Mouse (Mus musculus) CH12.LX (cell line): ENCODE results near the gene Zmym1. TPM values are rescaled to one million over a fixed set of nuclear protein-coding genes. Genes with fewer than 3 reads are reported as not detected.
A peak's percentile ranks its signal among the peaks of the same experiment; 100 is the strongest.

Experiments used
- DNase-seq: peaks from one replicate; pipeline ENCODE4 v3.0.0-alpha.2; 2013; ENCODE audit errors: extremely low read depth
- H3K27ac ChIP-seq: 2 replicates; pipeline ENCODE4 v1.5.1; 2012; ENCODE audit warnings: low read depth, mild to moderate bottlenecking, control low read depth, moderate library complexity; ENCODE audit not compliant: insufficient read depth
- H3K27me3 ChIP-seq: replicated peaks from 2 replicates; pipeline ENCODE3; 2012; ENCODE audit warnings: inconsistent platforms
- H3K36me3 ChIP-seq, 2 experiments: replicated peaks in 1 of 2; 2 replicates each; pipeline versions ENCODE3 to v1.6.1; 2012; ENCODE audit warnings: inconsistent platforms in 1 of 2, low read length in 1 of 2, mild to moderate bottlenecking in 1 of 2, mixed read lengths in 1 of 2, moderate library complexity in 1 of 2; ENCODE audit not compliant: control insufficient read depth in 1 of 2, insufficient read depth in 1 of 2
- H3K4me1 ChIP-seq, 2 experiments: 2 replicates each; pipeline ENCODE4 v1.6.1; 2012; ENCODE audit warnings: inconsistent platforms in 1 of 2, moderate library complexity in 1 of 2; ENCODE audit not compliant: insufficient read depth in 2 of 2, control insufficient read depth in 1 of 2
- H3K4me2 ChIP-seq: 2 replicates; pipeline ENCODE4 v1.6.1; 2012; ENCODE audit warnings: low read depth, mild to moderate bottlenecking, control low read depth; ENCODE audit not compliant: poor library complexity, insufficient read depth, severe bottlenecking
- H3K4me3 ChIP-seq, 3 experiments: fragments of 150-350 bp in 1 of 3; sonication (generic) in 1 of 3; replicated peaks in 1 of 3; 2 replicates each; pipeline versions ENCODE3 to v1.5.1; 2011 to 2012; ENCODE audit warnings: low read depth in 2 of 3, low read length in 2 of 3, mild to moderate bottlenecking in 2 of 3, moderate library complexity in 2 of 3, control low read depth in 1 of 3, improper control_type of control experiment in 1 of 3, inconsistent platforms in 1 of 3, mixed read lengths in 1 of 3; ENCODE audit not compliant: poor library complexity in 1 of 3
- H3K79me2 ChIP-seq: replicated peaks from 2 replicates; pipeline ENCODE4 v1.6.1; 2012; ENCODE audit warnings: mild to moderate bottlenecking, moderate library complexity; ENCODE audit not compliant: control insufficient read depth, poor library complexity, insufficient read depth, severe bottlenecking; ENCODE audit errors: extremely low read depth
- H3K9ac ChIP-seq: 2 replicates; pipeline ENCODE4 v1.6.1; 2012; ENCODE audit warnings: low read depth, mild to moderate bottlenecking, control low read depth, moderate library complexity; ENCODE audit not compliant: insufficient read depth
- H3K9me3 ChIP-seq: replicated peaks from 2 replicates; pipeline ENCODE3; 2012; ENCODE audit warnings: low read length, inconsistent platforms, mixed read lengths
- BHLHE40 ChIP-seq: IDR thresholded peaks from 2 replicates; pipeline ENCODE4 v1.6.1; 2011; ENCODE audit warnings: mild to moderate bottlenecking, low read depth, low read length, improper control_type of control experiment
- CTCF ChIP-seq, 2 experiments: IDR thresholded peaks in 1 of 2; conservative IDR thresholded peaks in 1 of 2; 2 replicates each; pipeline ENCODE4 v1.5.1; 2011 to 2012; ENCODE audit warnings: low read depth in 2 of 2, low read length in 2 of 2, improper control_type of control experiment in 1 of 2, inconsistent platforms in 1 of 2, mild to moderate bottlenecking in 1 of 2, moderate library complexity in 1 of 2
- E2F4 ChIP-seq: IDR thresholded peaks from 2 replicates; pipeline ENCODE4 v1.6.1; 2011; ENCODE audit warnings: low read depth, low read length, improper control_type of control experiment; ENCODE audit not compliant: insufficient replicate concordance
- ELF1 ChIP-seq: IDR thresholded peaks from 2 replicates; pipeline ENCODE4 v1.6.1; 2014; ENCODE audit warnings: low read depth, mild to moderate bottlenecking, inconsistent platforms, low read length, improper control_type of control experiment
- ETS1 ChIP-seq: conservative IDR thresholded peaks from 2 replicates; pipeline ENCODE4 v1.6.1; 2012; ENCODE audit warnings: low read depth, mild to moderate bottlenecking, inconsistent platforms, low read length, improper control_type of control experiment, moderate library complexity
- HCFC1 ChIP-seq: IDR thresholded peaks from 2 replicates; pipeline ENCODE4 v1.6.1; 2012; ENCODE audit warnings: low read depth, mild to moderate bottlenecking, inconsistent platforms, low read length, improper control_type of control experiment
- IRF4 ChIP-seq: IDR thresholded peaks from 2 replicates; pipeline ENCODE4 v1.6.1; 2014; ENCODE audit warnings: low read depth, mild to moderate bottlenecking, inconsistent platforms, low read length, improper control_type of control experiment
- JUN ChIP-seq: IDR thresholded peaks from 2 replicates; pipeline ENCODE4 v1.6.1; 2011; ENCODE audit warnings: low read depth, mild to moderate bottlenecking, low read length, improper control_type of control experiment, moderate library complexity; ENCODE audit not compliant: insufficient read depth
- JUND ChIP-seq: conservative IDR thresholded peaks from 2 replicates; pipeline ENCODE4 v1.6.1; 2011; ENCODE audit warnings: low read depth, low read length, improper control_type of control experiment
- KAT2A ChIP-seq: IDR thresholded peaks from 2 replicates; pipeline ENCODE4 v1.6.1; 2012; ENCODE audit warnings: low read length, improper control_type of control experiment, inconsistent platforms; ENCODE audit not compliant: insufficient replicate concordance
- MAFK ChIP-seq: IDR thresholded peaks from 2 replicates; pipeline ENCODE4 v1.6.1; 2011; ENCODE audit warnings: low read length, improper control_type of control experiment; ENCODE audit not compliant: insufficient replicate concordance
- MAX ChIP-seq: IDR thresholded peaks from 2 replicates; pipeline ENCODE4 v1.6.1; 2011; ENCODE audit warnings: low read length, improper control_type of control experiment
- MAZ ChIP-seq: IDR thresholded peaks from 2 replicates; pipeline ENCODE4 v1.6.1; 2012; ENCODE audit warnings: low read depth, mild to moderate bottlenecking, inconsistent platforms, low read length, improper control_type of control experiment, moderate library complexity
- MEF2A ChIP-seq: IDR thresholded peaks from 2 replicates; pipeline ENCODE4 v1.6.1; 2014; ENCODE audit warnings: low read depth, mild to moderate bottlenecking, inconsistent platforms, low read length, improper control_type of control experiment, borderline replicate concordance
- MXI1 ChIP-seq: IDR thresholded peaks from 2 replicates; pipeline ENCODE4 v1.6.1; 2011; ENCODE audit warnings: mild to moderate bottlenecking, low read depth, low read length, improper control_type of control experiment
- MYC ChIP-seq: IDR thresholded peaks from 2 replicates; pipeline ENCODE4 v1.6.1; 2011; ENCODE audit warnings: low read depth, mild to moderate bottlenecking, improper control_type of control experiment, low read length
- NELFE ChIP-seq: IDR thresholded peaks from 2 replicates; pipeline ENCODE4 v1.6.1; 2011; ENCODE audit warnings: low read depth, low read length, improper control_type of control experiment
- NRF1 ChIP-seq: IDR thresholded peaks from 2 replicates; pipeline ENCODE4 v1.6.1; 2014; ENCODE audit warnings: low read depth, mild to moderate bottlenecking, inconsistent platforms, low read length, improper control_type of control experiment, moderate library complexity
- PAX5 ChIP-seq: IDR thresholded peaks from 2 replicates; pipeline ENCODE4 v1.6.1; 2012; ENCODE audit warnings: low read length, inconsistent platforms, mixed read lengths
- POLR2A ChIP-seq: IDR thresholded peaks from 2 replicates; pipeline ENCODE4 v1.6.1; 2011; ENCODE audit warnings: low read depth, mild to moderate bottlenecking, improper control_type of control experiment, low read length
- POLR2AphosphoS2 ChIP-seq: IDR thresholded peaks from 2 replicates; pipeline ENCODE4 v1.6.1; 2011; ENCODE audit warnings: low read depth, low read length, improper control_type of control experiment
- RAD21 ChIP-seq: IDR thresholded peaks from 2 replicates; pipeline ENCODE4 v1.6.1; 2011; ENCODE audit warnings: low read depth, mild to moderate bottlenecking, low read length, improper control_type of control experiment, moderate library complexity
- RCOR1 ChIP-seq: conservative IDR thresholded peaks from 2 replicates; pipeline ENCODE4 v1.6.1; 2012; ENCODE audit warnings: low read depth, mild to moderate bottlenecking, inconsistent platforms, low read length, improper control_type of control experiment
- SIN3A ChIP-seq: IDR thresholded peaks from 2 replicates; pipeline ENCODE4 v1.6.1; 2012; ENCODE audit warnings: low read length, improper control_type of control experiment, inconsistent platforms
- TBP ChIP-seq: conservative IDR thresholded peaks from 2 replicates; pipeline ENCODE4 v1.6.1; 2011; ENCODE audit warnings: low read depth, low read length, improper control_type of control experiment
- TCF12 ChIP-seq: IDR thresholded peaks from 2 replicates; pipeline ENCODE4 v1.6.1; 2014; ENCODE audit warnings: low read depth, mild to moderate bottlenecking, inconsistent platforms, low read length, improper control_type of control experiment
- UBTF ChIP-seq: IDR thresholded peaks from 2 replicates; pipeline ENCODE4 v1.6.1; 2012; ENCODE audit warnings: low read depth, mild to moderate bottlenecking, inconsistent platforms, low read length, improper control_type of control experiment, moderate library complexity
- USF1 ChIP-seq: IDR thresholded peaks from 2 replicates; pipeline ENCODE4 v1.6.1; 2014; ENCODE audit warnings: low read depth, mild to moderate bottlenecking, inconsistent platforms, low read length, improper control_type of control experiment
- USF2 ChIP-seq: conservative IDR thresholded peaks from 2 replicates; pipeline ENCODE4 v1.6.1; 2011; ENCODE audit warnings: low read depth, low read length, improper control_type of control experiment
- ZC3H11A ChIP-seq: IDR thresholded peaks from 2 replicates; pipeline ENCODE4 v1.6.1; 2012; ENCODE audit warnings: low read depth, mild to moderate bottlenecking, inconsistent platforms, low read length, improper control_type of control experiment
- ZNF384 ChIP-seq: IDR thresholded peaks from 2 replicates; pipeline ENCODE4 v1.6.1; 2012; ENCODE audit warnings: low read depth, low read length, improper control_type of control experiment, inconsistent platforms
- dilution Hi-C: fragments of 300-500 bp; cut with MboI; formaldehyde crosslinking; loops from 2 replicates; pipeline ENCODE4 v1.14.3; 2020; ENCODE audit warnings: low sequenced_read_pairs; ENCODE audit not compliant: extremely low pct_unique_long_range_greater_than_20kb, extremely low pct_ligation_motif_present
- in situ Hi-C: fragments of 300-500 bp; cut with MboI; formaldehyde crosslinking; loops from 3 replicates; pipeline ENCODE4 v1.14.3; 2019; ENCODE audit warnings: low sequenced_read_pairs, low pct_ligation_motif_present, low pct_unique_long_range_greater_than_20kb, mixed read lengths
- polyA plus RNA-seq: library from polyadenylated mRNA; unstranded; fragments of >175 nt; gene quantifications from 2 replicates; pipeline ENCODE4 v1.2.1, GENCODE M21; 2012; ENCODE audit warnings: low read depth; ENCODE audit not compliant: insufficient read length
- total RNA-seq, 2 experiments: library from RNA; depleted of rRNA; stranded (reverse); fragments of 300-350 nt in 1 of 2; fragments of >200 nt in 1 of 2; gene quantifications; 2 replicates each; pipeline ENCODE4 v1.2.3; 2012 to 2014

Gene Zmym1
- total and polyA plus RNA-seq, 3 experiments, result 9.5 to 25.0 (median 20.4) TPM

DNA sequence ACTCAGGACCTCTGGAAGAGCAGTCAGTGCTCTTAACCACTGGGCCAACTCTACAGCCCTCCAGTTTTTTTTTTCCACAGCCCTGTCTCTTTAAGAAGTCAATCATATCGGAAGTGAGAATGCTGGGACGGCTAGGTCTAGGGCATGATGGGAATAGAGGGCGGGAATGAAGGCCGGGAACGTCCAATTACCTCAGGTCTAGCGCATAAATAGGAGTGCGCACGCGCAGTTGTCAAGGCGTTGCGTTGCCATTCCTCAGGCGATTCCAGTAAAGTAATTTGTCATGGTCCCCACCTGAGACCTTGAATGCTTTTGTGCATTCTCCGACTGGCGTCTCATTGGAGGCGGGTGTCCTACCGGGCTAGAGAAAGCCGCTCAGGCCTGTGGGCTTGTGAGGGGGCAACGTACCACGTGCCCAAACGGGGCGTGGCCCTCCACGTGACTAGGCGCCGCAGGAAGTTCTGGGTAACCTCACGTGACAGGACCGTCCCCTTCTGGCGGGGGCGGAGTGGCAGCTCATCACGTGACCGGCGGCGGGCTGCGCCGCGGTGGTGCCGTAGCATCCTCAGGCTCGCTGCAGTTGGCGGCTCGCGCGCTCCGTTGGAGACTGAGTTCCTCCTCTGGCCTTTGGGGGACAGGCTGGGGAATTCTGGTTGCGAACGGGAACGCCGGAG lies 16.1 kb upstream of the Zmym1 start, which contains the start of gene Zmym6:
Zmym6 (plus strand) TSS at position 509 of the 674 bp plus-strand sequence.
- DNase-seq, result peak; percentile 98
- no peaks in the 10 kb centered on the region for H3K9me3 ChIP-seq
- TF ChIP-seq POLR2A (peak; percentile 85), RAD21 (no peak; the same call in 1 of the 2 replicates), NRF1 (peak; percentile 82), ZNF384 (peak; percentile 88), TCF12 (peak; percentile 87), JUN (no peak), CTCF (conservative IDR thresholded peaks at IDR 0.05 in 1 of 2, IDR thresholded peaks at IDR 0.05 in 1 of 2; ENCODE audit: low read depth in 2 of 2, low read length in 2 of 2) (no peak), ELF1 (peak; percentile 84), RCOR1 (no peak; the same call in 1 of the 2 replicates), E2F4 (peak; percentile 71; the same call in 1 of the 2 replicates), UBTF (no peak), MYC (peak; percentile 72; the same call in 1 of the 2 replicates), IRF4 (peak; percentile 42; the same call in 1 of the 2 replicates), KAT2A (peak; percentile 61; the same call in 1 of the 2 replicates), TBP (0 out of 2 replicates have a peak, but pooled peaks have one; percentile 74), SIN3A (peak; percentile 75; the same call in 1 of the 2 replicates), MXI1 (peak; percentile 88; the same call in 1 of the 2 replicates), USF1 (peak; percentile 95), NELFE (peak; percentile 85), ZC3H11A (no peak), USF2 (peak; percentile 99), MEF2A (peak; percentile 56), MAX (peak; percentile 99), ETS1 (peak; percentile 71), JUND (no peak), MAFK (no peak), BHLHE40 (peak; percentile 97), HCFC1 (peak; percentile 82), POLR2AphosphoS2 (no peak; the same call in 1 of the 2 replicates), MAZ (peak; percentile 70; the same call in 1 of the 2 replicates), PAX5 (no peak)
- H3K79me2 ChIP-seq, result no peaks in the 10 kb centered on the region
- in situ Hi-C loops (loop anchor here (10.0 kb wide), 1 partner anchor 168 kb away; the partner anchor contains the start of gene Smim12), dilution Hi-C loops (no loop called here)
- no peaks in the 10 kb centered on the region for H3K27me3 ChIP-seq
- H3K4me3 ChIP-seq, result peak within 1 kb of the TSS; percentile 59 to 87 (median 73)
- peak within 1 kb of the TSS; percentile 80 for H3K27ac ChIP-seq
- H3K9ac ChIP-seq, result peak within 1 kb of the TSS; percentile 67
- peaks cover 0 to 6% of the 10 kb centered on the region in 2 experiments for H3K36me3 ChIP-seq
- H3K4me1 ChIP-seq, result peaks cover 0 to 28% of the 10 kb centered on the region in 2 experiments; a peak in 2 of 4 replicates
- peak within 1 kb of the TSS; percentile 76 for H3K4me2 ChIP-seq
